Comparison of ENCODE assay signal across 11 mouse cellular contexts in the genomic region with DNA sequence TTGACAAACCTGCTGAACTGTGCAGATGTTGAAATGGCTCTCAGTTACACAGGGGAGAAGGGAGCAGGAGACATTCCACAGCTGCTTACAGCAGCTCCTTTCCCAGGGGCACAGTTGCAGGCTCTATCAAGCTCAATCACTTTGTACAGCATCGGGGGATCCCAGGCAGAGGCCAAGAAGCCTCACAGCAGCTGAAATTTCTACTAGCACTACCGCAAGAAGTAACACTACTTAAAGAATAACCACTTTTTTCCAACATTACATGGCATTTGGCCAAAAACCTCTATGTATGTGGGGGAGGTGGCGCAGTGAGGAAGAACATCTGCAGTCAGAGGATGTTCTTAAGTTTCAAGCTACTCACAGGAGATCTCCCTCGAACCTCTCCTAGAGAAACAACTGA.
A peak's percentile ranks its signal among the peaks of the same experiment; 100 is the strongest.
DNase-seq lines count a peak whose midpoint lies in the region; ATAC-seq lines count a peak whose summit lies in the region.
"Had no signal": no experiment of that assay in that cellular context is flagged by ENCODE, and none has a peak within 500 bp of the region (broad histone marks: within the 10 kb centered on the region; RNA-seq: fewer than 3 reads in every experiment).

No protein-coding gene starts in this region.

- no peak overlapping the region for H3K4me2 ChIP-seq in kidney, embryonic 14.5 days (replicated peaks; ENCODE audit: low read depth, low read length)
- no peak overlapping the region for H3K4me2 ChIP-seq in embryonic facial prominence, embryonic 11.5 days (ENCODE audit: low read depth, low read length)
- no peak overlapping the region for H3K4me2 ChIP-seq in intestine, embryonic 16.5 days (ENCODE audit: low read depth, low read length)
- H3K4me2 ChIP-seq: midbrain, embryonic 13.5 days had no signal

- H3K36me3 ChIP-seq in kidney, embryonic 14.5 days (ENCODE audit: control insufficient read depth, insufficient read depth, low read length), result no peaks in the 10 kb centered on the region
- H3K36me3 ChIP-seq in embryonic facial prominence, embryonic 11.5 days (replicated peaks; ENCODE audit: control insufficient read depth, insufficient read depth, low read depth, low read length), result no peaks in the 10 kb centered on the region
- H3K36me3 ChIP-seq in intestine, embryonic 16.5 days (ENCODE audit: control insufficient read depth, insufficient read depth, low read length), result no peaks in the 10 kb centered on the region
- H3K36me3 ChIP-seq: midbrain, embryonic 13.5 days had no signal

- no peaks in the 10 kb centered on the region for H3K9me3 ChIP-seq in kidney, embryonic 14.5 days (ENCODE audit: control insufficient read depth, low read length)
- H3K9me3 ChIP-seq in embryonic facial prominence, embryonic 11.5 days (replicated peaks; ENCODE audit: control insufficient read depth, low read length), result no peaks in the 10 kb centered on the region
- H3K9me3 ChIP-seq in intestine, embryonic 16.5 days (ENCODE audit: control insufficient read depth, low read length), result no peaks in the 10 kb centered on the region
- H3K9me3 ChIP-seq: midbrain, embryonic 13.5 days had no signal

- ATAC-seq in kidney, embryonic 14.5 days (ENCODE audit: low FRiP score, low TSS enrichment), result peak; percentile 87
- ATAC-seq in embryonic facial prominence, embryonic 11.5 days (replicated peaks; ENCODE audit: insufficient number of reproducible peaks, low FRiP score, low TSS enrichment, low read depth), result 0 out of 2 replicates have a peak, but pooled peaks have one; percentile 52
- ATAC-seq in intestine, embryonic 16.5 days, result peak; percentile 58
- no peak for ATAC-seq in frontal cortex, adult (ENCODE audit: low TSS enrichment)
- ATAC-seq: midbrain, embryonic 13.5 days had no signal

- H3K4me3 ChIP-seq in kidney, embryonic 14.5 days (ENCODE audit: low read length), result no peak overlapping the region
- no peak overlapping the region for H3K4me3 ChIP-seq in embryonic facial prominence, embryonic 11.5 days (ENCODE audit: low read depth, low read length)
- H3K4me3 ChIP-seq in intestine, embryonic 16.5 days (ENCODE audit: low read length), result no peak overlapping the region
- H3K4me3 ChIP-seq: midbrain, embryonic 13.5 days had no signal

- H3K9ac ChIP-seq in kidney, embryonic 14.5 days (ENCODE audit: low read depth, low read length), result no peak overlapping the region
- H3K9ac ChIP-seq in embryonic facial prominence, embryonic 11.5 days (replicated peaks; ENCODE audit: low read length), result no peak overlapping the region
- no peak overlapping the region for H3K9ac ChIP-seq in intestine, embryonic 16.5 days (ENCODE audit: low read depth, low read length)
- H3K9ac ChIP-seq: midbrain, embryonic 13.5 days had no signal

- H3K4me1 ChIP-seq in kidney, embryonic 14.5 days (ENCODE audit: control insufficient read depth, insufficient read depth, low read length), result peaks cover 15% of the 10 kb centered on the region; the same call in 1 of the 2 replicates
- H3K4me1 ChIP-seq in embryonic facial prominence, embryonic 11.5 days (ENCODE audit: control insufficient read depth, insufficient read depth, low read length), result no peaks in the 10 kb centered on the region
- H3K4me1 ChIP-seq in intestine, embryonic 16.5 days (ENCODE audit: control insufficient read depth, insufficient read depth, low read length), result peaks cover 7% of the 10 kb centered on the region; the same call in 1 of the 2 replicates
- H3K4me1 ChIP-seq: midbrain, embryonic 13.5 days had no signal

- peak overlapping the region; percentile 84 for H3K27ac ChIP-seq in kidney, embryonic 14.5 days (ENCODE audit: low read depth, low read length)
- H3K27ac ChIP-seq in embryonic facial prominence, embryonic 11.5 days (replicated peaks; ENCODE audit: low read depth, low read length), result no peak overlapping the region
- H3K27ac ChIP-seq in intestine, embryonic 16.5 days (ENCODE audit: low read length), result peak overlapping the region; percentile 69
- H3K27ac ChIP-seq: midbrain, embryonic 13.5 days had no signal

- no peaks in the 10 kb centered on the region for H3K27me3 ChIP-seq in kidney, embryonic 14.5 days (ENCODE audit: control insufficient read depth, insufficient read depth, low read length)
- no peaks in the 10 kb centered on the region for H3K27me3 ChIP-seq in embryonic facial prominence, embryonic 11.5 days (ENCODE audit: control insufficient read depth, insufficient read depth, low read length)
- H3K27me3 ChIP-seq in intestine, embryonic 16.5 days (replicated peaks; ENCODE audit: control insufficient read depth, insufficient read depth, low read length), result no peaks in the 10 kb centered on the region

- WGBS in kidney, embryonic 14.5 days, result 17% methylated on average over 4 of the region's 4 CpGs
- WGBS in embryonic facial prominence, embryonic 11.5 days, result 33% methylated on average over 4 of the region's 4 CpGs
- 40% methylated on average over 4 of the region's 4 CpGs for WGBS in intestine, embryonic 16.5 days

- no peak for DNase-seq in kidney, adult 11 months
- DNase-seq in CD4-positive, CD25-positive, alpha-beta regulatory T cell, adult 2 months (ENCODE audit: low read depth, low spot score), result peak; percentile 26
- peak; percentile 47 for DNase-seq in embryonic facial prominence, embryonic 11.5 days (ENCODE audit: low spot score)
- no peak for DNase-seq in urinary bladder, adult 2 months (ENCODE audit: low spot score)
- no peak for DNase-seq in left cerebral cortex, adult 18-20 months (ENCODE audit: low spot score in 2 of 2)
- DNase-seq: kidney, adult 8-10 months; left cerebral cortex, postnatal 4 days had no signal

Comparison
In these comparisons a context has a peak if more than half of its experiments do, and no peak if none do; other contexts are left out.
1. DNase-seq: peak in CD4-positive, CD25-positive, alpha-beta regulatory T cell, adult 2 months (single experiment) and embryonic facial prominence, embryonic 11.5 days (single experiment); none in kidney, adult 11 months (single experiment), urinary bladder, adult 2 months (single experiment) and left cerebral cortex, adult 18-20 months (0 of 2).